Comparison of ENCODE assay signal across 19 mouse cellular contexts in genomic region chr3:36834832-36835231, GRCm38 (mm10). TPM values are rescaled to one million over a fixed set of nuclear protein-coding genes. Genes with fewer than 3 reads are reported as not detected.
DNase-seq lines count a peak whose midpoint lies in the region; ATAC-seq lines count a peak whose summit lies in the region.
"Had no signal": no experiment of that assay in that cellular context is flagged by ENCODE, and none has a peak within 500 bp of the region (broad histone marks: within the 10 kb centered on the region; RNA-seq: fewer than 3 reads in every experiment).

No protein-coding gene starts in this region.

- ATAC-seq in heart, embryonic 11.5 days (replicated peaks; ENCODE audit: insufficient number of reproducible peaks, low FRiP score, low TSS enrichment), result no peak
- peak; percentile 54 for ATAC-seq in activated CD4-positive, CD25-positive, alpha-beta regulatory T cell, adult 4 months
- ATAC-seq in inflammation-experienced regulatory T-cells, adult 6 months, result peak; percentile 46
- ATAC-seq: intestine, postnatal 0 days had no signal

- H3K36me3 ChIP-seq in heart, embryonic 11.5 days (ENCODE audit: control insufficient read depth, insufficient read depth, low read length), result no peaks in the 10 kb centered on the region
- H3K36me3 ChIP-seq: forebrain, embryonic 12.5 days; forebrain, embryonic 15.5 days; heart, embryonic 10.5 days; hindbrain, embryonic 13.5 days had no signal

- no peak overlapping the region for H3K4me3 ChIP-seq in heart, embryonic 11.5 days (ENCODE audit: low read depth, low read length)
- H3K4me3 ChIP-seq: erythroblast, embryonic 14.5 days; forebrain, embryonic 12.5 days; forebrain, embryonic 15.5 days; heart, adult 2 months; heart, embryonic 10.5 days; hindbrain, embryonic 13.5 days had no signal

- H3K9ac ChIP-seq in heart, embryonic 11.5 days (ENCODE audit: low read depth, low read length), result no peak overlapping the region
- H3K9ac ChIP-seq: forebrain, embryonic 12.5 days; forebrain, embryonic 15.5 days had no signal

- no peaks in the 10 kb centered on the region for H3K4me1 ChIP-seq in heart, embryonic 11.5 days (ENCODE audit: control insufficient read depth, insufficient read depth, low read length)
- H3K4me1 ChIP-seq: forebrain, embryonic 15.5 days had no signal

- H3K4me2 ChIP-seq in heart, embryonic 11.5 days, result no peak overlapping the region
- H3K4me2 ChIP-seq: forebrain, embryonic 15.5 days had no signal

- no peaks in the 10 kb centered on the region for H3K27me3 ChIP-seq in heart, embryonic 11.5 days (ENCODE audit: control insufficient read depth, insufficient read depth, low read length)
- H3K27me3 ChIP-seq: forebrain, embryonic 12.5 days; forebrain, embryonic 15.5 days; hindbrain, embryonic 13.5 days had no signal

- no peaks in the 10 kb centered on the region for H3K9me3 ChIP-seq in heart, embryonic 11.5 days (replicated peaks; ENCODE audit: control insufficient read depth, low read length)
- H3K9me3 ChIP-seq: forebrain, embryonic 12.5 days; forebrain, embryonic 15.5 days; heart, embryonic 10.5 days; hindbrain, embryonic 13.5 days had no signal

- peak; percentile 35 for DNase-seq in heart, adult 11 months
- peak; percentile 22 for DNase-seq in CD4-positive, CD25-positive, alpha-beta regulatory T cell, adult 2 months (ENCODE audit: low read depth, low spot score)
- DNase-seq in lung, postnatal 4 days, result no peak
- no peak for DNase-seq in urinary bladder, postnatal 14 days (ENCODE audit: low spot score)
- DNase-seq in left cerebral cortex, postnatal 36 days (ENCODE audit: low spot score in 2 of 2), result no peak
- DNase-seq: adrenal gland, postnatal 25 days; B cell, adult 2 months; cerebellum, adult 8-10 months; gastrocnemius, postnatal 25 days; heart, adult 2 months had no signal

- no peak overlapping the region for H3K27ac ChIP-seq in heart, embryonic 11.5 days (ENCODE audit: low read depth, low read length)
- H3K27ac ChIP-seq: forebrain, embryonic 12.5 days; forebrain, embryonic 15.5 days; heart, adult 2 months; heart, embryonic 10.5 days had no signal

- 67% methylated on average over 2 of the region's 2 CpGs for WGBS in heart, embryonic 11.5 days (ENCODE audit: insufficient replicate concordance)

- intact Hi-C loops in left cerebral cortex, postnatal 36 days (cut with DNase I), result no loop called here

RNA-seq across cellular contexts. Expression of gene 4932438A13Rik, which starts 28.1 kb away (rescaled TPM):
- polyA plus RNA-seq in heart, embryonic 11.5 days (2014; fragmentation: Nextera tagmentation; extraction: Ambion mirVana), result 34.7 and 41.6 TPM in 2 replicates
- 10 to 100 TPM; 52.6 to 74.6 TPM for polyA plus RNA-seq in activated CD4-positive, CD25-positive, alpha-beta regulatory T cell, adult 4 months (2017; shearing (Covaris generic))
- 10 to 100 TPM; 38.7 to 88.8 (median 80.2) TPM for polyA plus RNA-seq in inflammation-experienced regulatory T-cells, adult 6 months (2017; shearing (Covaris generic))
- 100 to 1,000 TPM; 106 to 122 TPM for total RNA-seq in left cerebral cortex, postnatal 36 days (2021)

Comparison
In these comparisons a context has a peak if more than half of its experiments do, and no peak if none do; other contexts are left out.
1. DNase-seq: peak in heart, adult 11 months (single experiment) and CD4-positive, CD25-positive, alpha-beta regulatory T cell, adult 2 months (single experiment); none in lung, postnatal 4 days (0 of 2), urinary bladder, postnatal 14 days (single experiment) and left cerebral cortex, postnatal 36 days (0 of 2).